Mouse (Mus musculus) 416B (cell line): ENCODE results near the gene Caskin2.
"Not testable (repeated sequence)": the region's sequence is repeated elsewhere in the genome, so short reads cannot be mapped to it uniquely, and the experiment has no call there.

Source experiments
- DNase-seq: peaks from one replicate; pipeline ENCODE4 v3.0.0; 2011; ENCODE audit warnings: low read depth

Caskin2 gene

GRCm38 (mm10) chr11:115765103-115765606, 48.3 kb downstream of the Caskin2 start, which contains the start of gene Tmem94:
Gene Tmem94, plus strand, starts transcription at chr11:115765433.
- DNase-seq = peak; percentile 99

DNA sequence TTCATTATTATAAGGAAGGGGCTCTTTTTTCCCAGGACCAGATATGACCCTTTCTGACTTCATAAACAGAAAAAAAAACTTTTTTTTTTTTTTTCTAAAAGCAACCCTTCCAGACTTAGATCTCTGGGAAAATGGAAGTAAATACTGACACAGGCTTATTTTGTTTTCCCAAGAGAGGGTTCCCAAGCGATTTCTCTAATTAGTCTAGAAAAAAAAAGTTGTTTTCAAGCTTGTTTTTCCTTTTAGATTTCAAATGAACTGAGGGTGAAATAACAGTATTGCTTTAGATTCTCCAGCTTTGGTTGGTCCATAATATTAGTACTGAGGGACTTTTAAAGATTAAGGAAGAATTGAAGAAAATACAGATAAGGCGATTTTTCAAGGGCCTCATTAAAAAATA, 48.7 kb downstream of the Caskin2 start:
- DNase-seq = no peak

- not testable (repeated sequence) for DNase-seq
These were observed 51.3 kb downstream of the Caskin2 start for GRCm38 (mm10) chr11:115762176-115762575.

GRCm38 (mm10) chr11:115753485-115753884, 60.0 kb downstream of the Caskin2 start:
- peak; percentile 49 for DNase-seq

GRCm38 (mm10) chr11:115752653-115753052, 60.8 kb downstream of the Caskin2 start:
- no peak for DNase-seq

- DNase-seq = no peak
These were observed 61.7 kb downstream of the Caskin2 start for GRCm38 (mm10) chr11:115751725-115752124.

DNA sequence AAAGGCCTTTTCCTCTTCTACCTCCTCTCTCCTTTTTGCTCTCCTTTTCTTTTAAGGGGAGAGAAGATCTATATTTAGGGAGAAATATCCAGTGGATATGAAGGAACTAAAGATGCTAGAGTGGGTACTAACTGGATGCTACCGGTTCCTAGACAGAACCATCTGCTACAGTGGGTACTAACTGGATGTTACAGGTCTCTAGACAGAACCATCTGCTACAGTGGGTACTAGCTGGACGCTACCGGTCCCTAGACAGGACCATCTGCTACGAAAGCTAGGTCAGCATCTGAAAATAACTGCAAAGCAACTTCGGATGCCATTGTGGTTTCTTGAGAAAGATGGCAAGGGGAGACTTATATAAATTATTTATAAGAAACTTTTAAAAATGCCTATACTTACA, 63.6 kb downstream of the Caskin2 start:
- DNase-seq = no peak
